Mouse (Mus musculus): ENCODE measurements around the gene Rdh8.
"Not testable (repeated sequence)": the region's sequence is repeated elsewhere in the genome, so short reads cannot be mapped to it uniquely, and the experiment has no call there.

Gene Rdh8

GRCm38 (mm10) chr9:20818236-20818635 lies at the start of gene Rdh8:
Rdh8 (plus strand) TSS chr9:20818503.
- DNase-seq (ENCODE audit: low spot score): no peak

GRCm38 (mm10) chr9:20781286-20781685 lies 37.0 kb upstream of the Rdh8 start:
- no peak for DNase-seq (ENCODE audit: low spot score)

DNA sequence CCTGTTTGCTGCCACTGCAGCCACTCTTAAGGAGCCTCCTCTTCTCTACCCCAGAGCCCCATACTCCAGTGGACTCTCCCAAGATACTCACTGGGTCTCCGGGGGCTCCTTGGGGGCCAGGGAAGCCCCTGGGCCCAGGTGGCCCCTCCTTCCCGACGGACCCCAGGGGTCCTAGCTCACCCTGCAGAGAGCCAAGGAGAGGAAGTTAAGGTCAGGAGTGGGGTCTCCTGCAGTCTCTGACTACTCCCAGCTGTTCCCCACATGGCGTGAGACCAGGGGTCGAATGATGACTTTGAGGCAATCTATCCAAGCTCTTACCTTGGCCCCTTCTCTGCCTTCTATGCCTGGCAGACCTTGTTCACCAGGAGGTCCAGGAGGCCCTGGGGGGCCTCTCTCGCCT lies 33.2 kb upstream of the Rdh8 start:
- DNase-seq (ENCODE audit: low spot score): no peak

GRCm38 (mm10) chr9:20787992-20788391 lies 30.3 kb upstream of the Rdh8 start:
- no peak for DNase-seq (ENCODE audit: low spot score)

- DNase-seq (ENCODE audit: low spot score): no peak
Measured at GRCm38 (mm10) chr9:20789651-20790050, 28.7 kb upstream of the Rdh8 start.

- no peak for DNase-seq (ENCODE audit: low spot score)
Measured at GRCm38 (mm10) chr9:20790345-20790744, 28.0 kb upstream of the Rdh8 start.

GRCm38 (mm10) chr9:20794108-20794806 lies 24.0 kb upstream of the Rdh8 start:
- DNase-seq (ENCODE audit: low spot score): peak; percentile 40

GRCm38 (mm10) chr9:20804266-20805158 lies 13.8 kb upstream of the Rdh8 start:
- no peak for DNase-seq (ENCODE audit: low spot score)

- no peak for DNase-seq (ENCODE audit: low spot score)
Measured at GRCm38 (mm10) chr9:20805159-20805495, 13.2 kb upstream of the Rdh8 start.

DNA sequence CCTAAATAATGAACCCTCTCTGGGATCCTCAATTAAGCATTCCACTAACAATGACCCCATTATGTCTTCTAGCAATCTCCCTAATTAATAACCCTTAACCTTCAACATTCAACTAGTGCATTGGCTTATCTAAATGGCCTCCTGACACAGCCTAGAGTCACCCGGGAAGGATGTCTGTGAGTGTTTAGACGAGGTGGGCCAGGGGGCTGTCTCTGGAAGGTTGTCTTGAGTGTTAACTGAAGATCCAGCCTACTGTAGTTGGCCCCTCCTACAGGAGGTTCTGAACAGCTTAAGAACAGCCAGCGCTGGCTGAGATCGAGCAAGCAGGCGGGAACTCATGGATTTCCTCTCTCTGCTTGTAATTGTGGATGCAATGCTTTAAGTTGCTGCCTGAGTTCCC lies 12.6 kb upstream of the Rdh8 start:
- no peak for DNase-seq (ENCODE audit: low spot score)

GRCm38 (mm10) chr9:20810271-20810670 lies 8.0 kb upstream of the Rdh8 start:
- DNase-seq (ENCODE audit: low spot score): no peak

- no peak for DNase-seq (ENCODE audit: low spot score)
Measured at GRCm38 (mm10) chr9:20810773-20811172, 7.5 kb upstream of the Rdh8 start.

- DNase-seq (ENCODE audit: low spot score): no peak
Measured at GRCm38 (mm10) chr9:20812537-20813271, 5.6 kb upstream of the Rdh8 start.

GRCm38 (mm10) chr9:20814521-20815272 lies 3.6 kb upstream of the Rdh8 start, which contains the start of gene Col5a3:
Col5a3 (minus strand) TSS chr9:20815067.
- no peak for DNase-seq (ENCODE audit: low spot score)

- no peak for DNase-seq (ENCODE audit: low spot score)
Measured at GRCm38 (mm10) chr9:20820001-20820400, 1.7 kb downstream of the Rdh8 start.

DNA sequence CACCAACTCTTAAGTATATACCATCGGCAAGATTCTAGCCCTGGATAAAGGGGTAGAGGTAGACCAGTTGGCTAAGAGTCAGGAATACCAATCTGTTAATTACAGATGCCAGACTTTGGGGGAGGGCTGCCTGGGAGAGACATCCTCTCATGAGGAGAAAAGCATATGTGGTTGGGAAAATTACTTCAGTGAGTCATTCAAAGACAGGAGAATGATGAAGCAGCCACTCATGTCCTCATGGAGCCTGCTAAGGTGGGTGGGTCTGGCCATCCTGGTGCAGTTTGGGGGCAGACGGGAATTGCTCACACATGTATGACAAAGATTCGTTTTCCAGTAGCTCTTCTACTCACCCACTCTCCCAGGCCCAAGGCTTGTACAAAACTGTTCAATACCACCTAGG lies 4.5 kb downstream of the Rdh8 start:
- no peak for DNase-seq (ENCODE audit: low spot score)

DNA sequence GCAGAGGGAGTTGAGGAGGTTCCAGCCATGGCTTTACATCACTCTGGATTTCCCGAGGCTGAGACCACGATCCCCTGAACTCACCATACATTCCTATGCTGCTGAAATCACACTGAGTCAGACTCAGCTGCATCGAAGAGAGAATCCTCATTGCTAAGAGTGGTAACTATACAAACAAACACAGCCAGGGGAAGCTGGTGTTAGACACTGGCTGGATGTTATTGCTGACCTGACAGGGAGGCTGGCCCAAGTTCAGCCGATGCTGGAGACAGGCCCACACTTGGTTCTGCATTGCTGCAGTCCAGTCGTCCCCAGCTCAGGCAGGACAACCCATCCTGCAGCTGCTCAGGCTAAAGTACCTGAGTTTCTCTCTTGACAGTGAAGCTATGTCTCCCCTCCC lies 7.5 kb downstream of the Rdh8 start:
- no peak for DNase-seq (ENCODE audit: low spot score)

DNA sequence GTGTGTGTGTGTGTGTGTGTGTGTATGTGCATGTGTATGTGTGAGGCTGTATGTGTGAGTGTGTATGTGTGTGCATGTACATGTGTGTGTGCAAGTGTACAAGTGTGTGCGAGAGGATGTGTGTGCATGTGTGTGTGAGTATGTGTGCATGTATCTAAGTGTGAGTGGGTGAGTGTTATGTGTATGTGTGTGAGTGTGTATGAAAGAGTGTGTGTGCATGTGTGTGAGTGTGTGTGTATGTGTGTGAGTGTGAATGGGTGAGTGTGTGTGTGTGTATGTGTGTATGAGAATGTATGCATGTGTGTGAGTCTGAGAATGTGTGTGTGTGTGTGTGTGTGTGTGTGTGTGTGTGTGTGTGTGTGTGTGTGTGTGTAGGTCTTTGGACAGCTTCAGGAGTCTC lies 9.8 kb downstream of the Rdh8 start:
- no peak for DNase-seq (ENCODE audit: low spot score)

DNA sequence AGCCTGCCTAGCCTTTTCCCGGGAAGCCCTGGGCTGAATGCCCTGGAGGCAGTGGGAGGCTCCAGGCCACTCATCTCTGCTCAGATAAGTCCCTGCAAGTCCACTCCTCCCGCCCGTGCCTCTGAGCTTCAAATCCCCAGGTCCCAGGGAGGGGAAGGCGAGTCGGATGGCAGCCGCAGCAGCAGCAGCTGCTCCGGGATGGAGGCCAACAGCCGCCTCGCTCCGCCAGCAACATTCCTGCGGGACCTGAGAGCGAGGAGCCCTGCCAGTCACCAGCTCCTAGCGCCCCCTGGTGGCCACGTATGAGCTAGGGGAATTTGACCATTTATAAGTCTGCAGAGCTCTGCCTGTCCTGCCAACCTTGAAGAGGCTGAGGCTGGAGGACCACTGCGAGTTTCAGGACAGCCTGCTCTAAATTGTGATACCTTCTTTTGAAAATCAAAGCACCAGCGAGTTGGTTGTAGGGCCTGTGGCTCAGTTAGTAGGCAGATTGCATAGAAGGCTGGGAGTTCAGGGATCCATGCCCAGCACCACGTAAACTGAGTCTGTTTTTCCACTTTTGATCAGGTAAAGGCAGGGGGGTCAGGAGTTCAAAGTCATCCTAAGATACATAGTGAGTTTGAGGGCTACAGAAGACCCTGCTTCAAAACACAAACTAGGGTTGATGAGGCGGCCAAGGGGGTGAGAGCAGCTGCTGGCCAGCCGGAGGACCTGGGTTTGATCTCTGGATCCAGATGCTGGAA lies 12.8 kb downstream of the Rdh8 start:
- DNase-seq (ENCODE audit: low spot score): peak; percentile 87

GRCm38 (mm10) chr9:20834881-20835280 lies 16.6 kb downstream of the Rdh8 start:
- DNase-seq (ENCODE audit: low spot score): no peak

DNA sequence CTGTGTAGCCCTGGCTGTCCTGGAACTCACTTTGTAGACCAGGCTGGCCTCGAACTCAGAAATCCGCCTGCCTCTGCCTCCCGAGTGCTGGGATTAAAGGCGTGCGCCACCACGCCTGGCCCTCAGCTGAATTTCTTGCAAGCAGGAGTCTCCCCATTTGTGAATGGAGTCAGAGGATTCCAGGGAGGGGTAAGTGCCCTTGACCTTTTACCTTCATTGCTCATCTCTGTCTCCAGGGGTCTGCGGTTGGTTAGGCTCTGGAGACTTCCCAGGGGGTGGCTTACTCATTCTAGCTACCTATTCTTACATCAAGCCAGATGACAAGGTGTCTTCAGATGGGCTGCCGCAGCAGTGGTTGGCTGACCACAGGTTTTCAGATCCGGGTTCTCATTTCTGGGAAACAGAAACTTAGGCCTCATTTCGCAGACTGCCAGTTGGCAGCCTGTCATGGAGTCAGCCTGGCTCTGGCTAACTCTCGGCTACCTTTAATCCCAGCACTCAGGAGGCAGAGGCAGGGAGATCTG lies 17.2 kb downstream of the Rdh8 start:
- DNase-seq (ENCODE audit: low spot score): not testable (repeated sequence)

Measured in layer of hippocampus, adult 9-10 months (tissue).